ENCODE assay signal across 8 mouse cellular contexts in genomic region chr7:45135993-45136567, GRCm38 (mm10). TPM values are rescaled to one million over a fixed set of nuclear protein-coding genes. Genes with fewer than 3 reads are reported as not detected.
DNase-seq lines count a peak whose midpoint lies in the region; ATAC-seq lines count a peak whose summit lies in the region.

Gene Gm45713, minus strand, starts transcription at chr7:45136231.
Gene Flt3l, minus strand, starts transcription at chr7:45136432.

- peak within 1 kb of the TSS; percentile 69 for H3K4me3 ChIP-seq in brown adipose tissue, adult 24 weeks (ENCODE audit: insufficient read depth, low read depth, low read length)
- H3K4me3 ChIP-seq in heart, embryonic 13.5 days: peak within 1 kb of the TSS; percentile 76
- peak within 1 kb of the TSS; percentile 75 for H3K4me3 ChIP-seq in liver, embryonic 12.5 days

- H3K36me3 ChIP-seq in heart, embryonic 13.5 days: no peaks in the 10 kb centered on the region
- peaks cover 15% of the 10 kb centered on the region for H3K36me3 ChIP-seq in liver, embryonic 12.5 days
- H3K36me3 ChIP-seq in splenic B cell, adult 2 months (ENCODE audit: control insufficient read depth, insufficient read depth, low read length, poor library complexity, severe bottlenecking): peaks cover 7% of the 10 kb centered on the region; the same call in 1 of the 2 replicates

- peak; percentile 95 for DNase-seq in CD4-positive helper T cell, adult 2 months (ENCODE audit: low read depth, low spot score)
- DNase-seq in kidney, postnatal 10 days: peak; percentile 95
- peak; percentile 97 for DNase-seq in naive thymus-derived CD4-positive, alpha-beta T cell, adult 2 months (ENCODE audit: low read depth)
- DNase-seq in splenic B cell, adult 2 months (ENCODE audit: low read depth, low spot score): peak; percentile 93

- H3K27me3 ChIP-seq in heart, embryonic 13.5 days (replicated peaks): peaks cover 7% of the 10 kb centered on the region; the same call in 1 of the 2 replicates
- H3K27me3 ChIP-seq in liver, embryonic 12.5 days (replicated peaks): no peaks in the 10 kb centered on the region
- no peaks in the 10 kb centered on the region for H3K27me3 ChIP-seq in splenic B cell, adult 2 months (ENCODE audit: control insufficient read depth, insufficient read depth, low read length, poor library complexity, severe bottlenecking)

- H3K4me1 ChIP-seq in brown adipose tissue, adult 24 weeks (ENCODE audit: control insufficient read depth, insufficient read depth, insufficient read length, low read length): 0 out of 2 replicates have a peak, but pooled peaks cover 2% of the 10 kb centered on the region
- peaks cover 39% of the 10 kb centered on the region for H3K4me1 ChIP-seq in heart, embryonic 13.5 days
- H3K4me1 ChIP-seq in liver, embryonic 12.5 days: peaks cover 65% of the 10 kb centered on the region

- peak within 1 kb of the TSS; percentile 89 for H3K9ac ChIP-seq in heart, embryonic 13.5 days
- peak within 1 kb of the TSS; percentile 81 for H3K9ac ChIP-seq in liver, embryonic 12.5 days

- WGBS in heart, embryonic 13.5 days: 2% methylated on average over 29 of the region's 29 CpGs
- WGBS in liver, embryonic 12.5 days (ENCODE audit: insufficient replicate concordance): 2% methylated on average over 29 of the region's 29 CpGs

- no peaks in the 10 kb centered on the region for H3K9me3 ChIP-seq in heart, embryonic 13.5 days
- H3K9me3 ChIP-seq in liver, embryonic 12.5 days (replicated peaks): no peaks in the 10 kb centered on the region

- H3K27ac ChIP-seq in brown adipose tissue, adult 24 weeks (replicated peaks; ENCODE audit: low read depth, low read length): peak within 1 kb of the TSS; percentile 80
- peak within 1 kb of the TSS; percentile 65 for H3K27ac ChIP-seq in heart, embryonic 13.5 days (replicated peaks)
- peak within 1 kb of the TSS; percentile 83 for H3K27ac ChIP-seq in liver, embryonic 12.5 days

- ATAC-seq in erythroid progenitor cell, adult 5-6 weeks (replicated peaks; ENCODE audit: low FRiP score, poor library complexity, severe bottlenecking): peak; percentile 85
- peak; percentile 58 for ATAC-seq in heart, embryonic 13.5 days (ENCODE audit: extremely low read depth, insufficient number of reproducible peaks, low FRiP score, low TSS enrichment)
- ATAC-seq in liver, embryonic 12.5 days: peak; percentile 77

- H3K4me2 ChIP-seq in heart, embryonic 13.5 days: peak within 1 kb of the TSS; percentile 86
- H3K4me2 ChIP-seq in liver, embryonic 12.5 days: peak within 1 kb of the TSS; percentile 94

RNA-seq across cellular contexts. Expression of gene Gm45713, which starts in this region (rescaled TPM):
- polyA plus RNA-seq in brown adipose tissue, adult 24 weeks (2012; ENCODE audit: insufficient read depth, insufficient read length, missing spikeins): not detected in 2 replicates
- not detected in 2 replicates for total RNA-seq in erythroid progenitor cell, adult 5-6 weeks (2015; ENCODE audit: low replicate concordance)
- total RNA-seq in erythroid progenitor cell, adult 5-6 weeks (2017; ENCODE audit: low replicate concordance): 0.98 and 2.3 TPM in 2 replicates
- 0.17 TPM in 1 of 2 replicates, not detected in the other for polyA plus RNA-seq in heart, embryonic 13.5 days (2015; fragmentation: Nextera tagmentation; extraction: Ambion mirVana)
- polyA plus RNA-seq in liver, embryonic 12.5 days (2016; fragmentation: Nextera tagmentation; extraction: Ambion mirVana): 0.27 and 0.59 TPM in 2 replicates

RNA-seq across cellular contexts. Expression of gene Flt3l, which starts in this region (rescaled TPM):
- 5.9 and 6.8 TPM in 2 replicates for polyA plus RNA-seq in brown adipose tissue, adult 24 weeks (2012; ENCODE audit: insufficient read depth, insufficient read length, missing spikeins)
- 3.6 and 17.2 TPM in 2 replicates for total RNA-seq in erythroid progenitor cell, adult 5-6 weeks (2015; ENCODE audit: low replicate concordance)
- 0.23 and 4.5 TPM in 2 replicates for total RNA-seq in erythroid progenitor cell, adult 5-6 weeks (2017; ENCODE audit: low replicate concordance)
- 0.88 and 1.0 TPM in 2 replicates for polyA plus RNA-seq in heart, embryonic 13.5 days (2015; fragmentation: Nextera tagmentation; extraction: Ambion mirVana)
- 5.1 and 5.7 TPM in 2 replicates for polyA plus RNA-seq in liver, embryonic 12.5 days (2016; fragmentation: Nextera tagmentation; extraction: Ambion mirVana)

Comparison
In these comparisons a context has a peak if more than half of its experiments do, and no peak if none do; other contexts are left out.
1. Peak in every context shown above with its lines: DNase-seq, ATAC-seq, H3K4me3 ChIP-seq and H3K27ac ChIP-seq.